Mouse (Mus musculus) CH12.LX (cell line): ENCODE data around the gene E130114P18Rik. TPM values are rescaled to one million over a fixed set of nuclear protein-coding genes. Genes with fewer than 3 reads are reported as not detected.

ENCODE experiments used
- DNase-seq: peaks from one replicate; pipeline ENCODE4 v3.0.0-alpha.2; 2013; ENCODE audit errors: extremely low read depth
- H3K27ac ChIP-seq: 2 replicates; pipeline ENCODE4 v1.5.1; 2012; ENCODE audit warnings: low read depth, mild to moderate bottlenecking, control low read depth, moderate library complexity; ENCODE audit not compliant: insufficient read depth
- H3K27me3 ChIP-seq: replicated peaks from 2 replicates; pipeline ENCODE3; 2012; ENCODE audit warnings: inconsistent platforms
- H3K36me3 ChIP-seq, 2 experiments: replicated peaks in 1 of 2; 2 replicates each; pipeline versions ENCODE3 to v1.6.1; 2012; ENCODE audit warnings: inconsistent platforms in 1 of 2, low read length in 1 of 2, mild to moderate bottlenecking in 1 of 2, mixed read lengths in 1 of 2, moderate library complexity in 1 of 2; ENCODE audit not compliant: control insufficient read depth in 1 of 2, insufficient read depth in 1 of 2
- H3K4me1 ChIP-seq, 2 experiments: 2 replicates each; pipeline ENCODE4 v1.6.1; 2012; ENCODE audit warnings: inconsistent platforms in 1 of 2, moderate library complexity in 1 of 2; ENCODE audit not compliant: insufficient read depth in 2 of 2, control insufficient read depth in 1 of 2
- H3K4me2 ChIP-seq: 2 replicates; pipeline ENCODE4 v1.6.1; 2012; ENCODE audit warnings: low read depth, mild to moderate bottlenecking, control low read depth; ENCODE audit not compliant: poor library complexity, insufficient read depth, severe bottlenecking
- H3K4me3 ChIP-seq, 3 experiments: fragments of 150-350 bp in 1 of 3; sonication (generic) in 1 of 3; replicated peaks in 1 of 3; 2 replicates each; pipeline versions ENCODE3 to v1.5.1; 2011 to 2012; ENCODE audit warnings: low read depth in 2 of 3, low read length in 2 of 3, mild to moderate bottlenecking in 2 of 3, moderate library complexity in 2 of 3, control low read depth in 1 of 3, improper control_type of control experiment in 1 of 3, inconsistent platforms in 1 of 3, mixed read lengths in 1 of 3; ENCODE audit not compliant: poor library complexity in 1 of 3
- H3K79me2 ChIP-seq: replicated peaks from 2 replicates; pipeline ENCODE4 v1.6.1; 2012; ENCODE audit warnings: mild to moderate bottlenecking, moderate library complexity; ENCODE audit not compliant: control insufficient read depth, poor library complexity, insufficient read depth, severe bottlenecking; ENCODE audit errors: extremely low read depth
- H3K9ac ChIP-seq: 2 replicates; pipeline ENCODE4 v1.6.1; 2012; ENCODE audit warnings: low read depth, mild to moderate bottlenecking, control low read depth, moderate library complexity; ENCODE audit not compliant: insufficient read depth
- H3K9me3 ChIP-seq: replicated peaks from 2 replicates; pipeline ENCODE3; 2012; ENCODE audit warnings: low read length, inconsistent platforms, mixed read lengths
- CHD2 ChIP-seq: IDR thresholded peaks from 2 replicates; pipeline ENCODE4 v1.6.1; 2011; ENCODE audit warnings: low read length, improper control_type of control experiment
- CTCF ChIP-seq, 2 experiments: IDR thresholded peaks in 1 of 2; conservative IDR thresholded peaks in 1 of 2; 2 replicates each; pipeline ENCODE4 v1.5.1; 2011 to 2012; ENCODE audit warnings: low read depth in 2 of 2, low read length in 2 of 2, improper control_type of control experiment in 1 of 2, inconsistent platforms in 1 of 2, mild to moderate bottlenecking in 1 of 2, moderate library complexity in 1 of 2
- E2F4 ChIP-seq: IDR thresholded peaks from 2 replicates; pipeline ENCODE4 v1.6.1; 2011; ENCODE audit warnings: low read depth, low read length, improper control_type of control experiment; ENCODE audit not compliant: insufficient replicate concordance
- ELF1 ChIP-seq: IDR thresholded peaks from 2 replicates; pipeline ENCODE4 v1.6.1; 2014; ENCODE audit warnings: low read depth, mild to moderate bottlenecking, inconsistent platforms, low read length, improper control_type of control experiment
- EP300 ChIP-seq: IDR thresholded peaks from 2 replicates; pipeline ENCODE4 v1.6.1; 2011; ENCODE audit warnings: low read length, improper control_type of control experiment
- HCFC1 ChIP-seq: IDR thresholded peaks from 2 replicates; pipeline ENCODE4 v1.6.1; 2012; ENCODE audit warnings: low read depth, mild to moderate bottlenecking, inconsistent platforms, low read length, improper control_type of control experiment
- IRF4 ChIP-seq: IDR thresholded peaks from 2 replicates; pipeline ENCODE4 v1.6.1; 2014; ENCODE audit warnings: low read depth, mild to moderate bottlenecking, inconsistent platforms, low read length, improper control_type of control experiment
- KAT2A ChIP-seq: IDR thresholded peaks from 2 replicates; pipeline ENCODE4 v1.6.1; 2012; ENCODE audit warnings: low read length, improper control_type of control experiment, inconsistent platforms; ENCODE audit not compliant: insufficient replicate concordance
- MAFK ChIP-seq: IDR thresholded peaks from 2 replicates; pipeline ENCODE4 v1.6.1; 2011; ENCODE audit warnings: low read length, improper control_type of control experiment; ENCODE audit not compliant: insufficient replicate concordance
- MAX ChIP-seq: IDR thresholded peaks from 2 replicates; pipeline ENCODE4 v1.6.1; 2011; ENCODE audit warnings: low read length, improper control_type of control experiment
- MAZ ChIP-seq: IDR thresholded peaks from 2 replicates; pipeline ENCODE4 v1.6.1; 2012; ENCODE audit warnings: low read depth, mild to moderate bottlenecking, inconsistent platforms, low read length, improper control_type of control experiment, moderate library complexity
- MXI1 ChIP-seq: IDR thresholded peaks from 2 replicates; pipeline ENCODE4 v1.6.1; 2011; ENCODE audit warnings: mild to moderate bottlenecking, low read depth, low read length, improper control_type of control experiment
- MYC ChIP-seq: IDR thresholded peaks from 2 replicates; pipeline ENCODE4 v1.6.1; 2011; ENCODE audit warnings: low read depth, mild to moderate bottlenecking, improper control_type of control experiment, low read length
- NELFE ChIP-seq: IDR thresholded peaks from 2 replicates; pipeline ENCODE4 v1.6.1; 2011; ENCODE audit warnings: low read depth, low read length, improper control_type of control experiment
- NRF1 ChIP-seq: IDR thresholded peaks from 2 replicates; pipeline ENCODE4 v1.6.1; 2014; ENCODE audit warnings: low read depth, mild to moderate bottlenecking, inconsistent platforms, low read length, improper control_type of control experiment, moderate library complexity
- PAX5 ChIP-seq: IDR thresholded peaks from 2 replicates; pipeline ENCODE4 v1.6.1; 2012; ENCODE audit warnings: low read length, inconsistent platforms, mixed read lengths
- POLR2A ChIP-seq: IDR thresholded peaks from 2 replicates; pipeline ENCODE4 v1.6.1; 2011; ENCODE audit warnings: low read depth, mild to moderate bottlenecking, improper control_type of control experiment, low read length
- POLR2AphosphoS2 ChIP-seq: IDR thresholded peaks from 2 replicates; pipeline ENCODE4 v1.6.1; 2011; ENCODE audit warnings: low read depth, low read length, improper control_type of control experiment
- RAD21 ChIP-seq: IDR thresholded peaks from 2 replicates; pipeline ENCODE4 v1.6.1; 2011; ENCODE audit warnings: low read depth, mild to moderate bottlenecking, low read length, improper control_type of control experiment, moderate library complexity
- RCOR1 ChIP-seq: conservative IDR thresholded peaks from 2 replicates; pipeline ENCODE4 v1.6.1; 2012; ENCODE audit warnings: low read depth, mild to moderate bottlenecking, inconsistent platforms, low read length, improper control_type of control experiment
- TBP ChIP-seq: conservative IDR thresholded peaks from 2 replicates; pipeline ENCODE4 v1.6.1; 2011; ENCODE audit warnings: low read depth, low read length, improper control_type of control experiment
- TCF12 ChIP-seq: IDR thresholded peaks from 2 replicates; pipeline ENCODE4 v1.6.1; 2014; ENCODE audit warnings: low read depth, mild to moderate bottlenecking, inconsistent platforms, low read length, improper control_type of control experiment
- UBTF ChIP-seq: IDR thresholded peaks from 2 replicates; pipeline ENCODE4 v1.6.1; 2012; ENCODE audit warnings: low read depth, mild to moderate bottlenecking, inconsistent platforms, low read length, improper control_type of control experiment, moderate library complexity
- USF1 ChIP-seq: IDR thresholded peaks from 2 replicates; pipeline ENCODE4 v1.6.1; 2014; ENCODE audit warnings: low read depth, mild to moderate bottlenecking, inconsistent platforms, low read length, improper control_type of control experiment
- USF2 ChIP-seq: conservative IDR thresholded peaks from 2 replicates; pipeline ENCODE4 v1.6.1; 2011; ENCODE audit warnings: low read depth, low read length, improper control_type of control experiment
- ZC3H11A ChIP-seq: IDR thresholded peaks from 2 replicates; pipeline ENCODE4 v1.6.1; 2012; ENCODE audit warnings: low read depth, mild to moderate bottlenecking, inconsistent platforms, low read length, improper control_type of control experiment
- ZKSCAN1 ChIP-seq: IDR thresholded peaks from 2 replicates; pipeline ENCODE4 v1.6.1; 2012; ENCODE audit warnings: low read depth, inconsistent platforms, low read length, improper control_type of control experiment, borderline replicate concordance
- ZMIZ1 ChIP-seq: IDR thresholded peaks from 2 replicates; pipeline ENCODE4 v1.6.1; 2012; ENCODE audit warnings: low read depth, mild to moderate bottlenecking, inconsistent platforms, low read length, improper control_type of control experiment
- ZNF384 ChIP-seq: IDR thresholded peaks from 2 replicates; pipeline ENCODE4 v1.6.1; 2012; ENCODE audit warnings: low read depth, low read length, improper control_type of control experiment, inconsistent platforms
- dilution Hi-C: fragments of 300-500 bp; cut with MboI; formaldehyde crosslinking; loops from 2 replicates; pipeline ENCODE4 v1.14.3; 2020; ENCODE audit warnings: low sequenced_read_pairs; ENCODE audit not compliant: extremely low pct_unique_long_range_greater_than_20kb, extremely low pct_ligation_motif_present
- in situ Hi-C: fragments of 300-500 bp; cut with MboI; formaldehyde crosslinking; loops from 3 replicates; pipeline ENCODE4 v1.14.3; 2019; ENCODE audit warnings: low sequenced_read_pairs, low pct_ligation_motif_present, low pct_unique_long_range_greater_than_20kb, mixed read lengths
- polyA plus RNA-seq: library from polyadenylated mRNA; unstranded; fragments of >175 nt; gene quantifications from 2 replicates; pipeline ENCODE4 v1.2.1, GENCODE M21; 2012; ENCODE audit warnings: low read depth; ENCODE audit not compliant: insufficient read length
- total RNA-seq, 2 experiments: library from RNA; depleted of rRNA; stranded (reverse); fragments of 300-350 nt in 1 of 2; fragments of >200 nt in 1 of 2; gene quantifications; 2 replicates each; pipeline ENCODE4 v1.2.3; 2012 to 2014

E130114P18Rik gene
- total and polyA plus RNA-seq, 3 experiments: not detected

- no peak for TF ChIP-seq USF2
These were observed 32.6 kb upstream of the E130114P18Rik start (continued) for GRCm38 (mm10) chr4:97810348-97810939.

GRCm38 (mm10) chr4:97809582-97810295 is 31.9 kb upstream of the E130114P18Rik start:
- no peaks in the 10 kb centered on the region for H3K36me3 ChIP-seq
- DNase-seq: no peak
- H3K79me2 ChIP-seq: no peaks in the 10 kb centered on the region
- dilution Hi-C loops (no loop called here), in situ Hi-C loops (no loop called here)
- no peak overlapping the region for H3K27ac ChIP-seq
- TF ChIP-seq ZMIZ1 (no peak), MXI1 (no peak), HCFC1 (no peak), TCF12 (no peak), POLR2A (no peak), USF1 (no peak), IRF4 (no peak), RCOR1 (no peak), CTCF (conservative IDR thresholded peaks at IDR 0.05 in 1 of 2, IDR thresholded peaks at IDR 0.05 in 1 of 2; ENCODE audit: low read depth in 2 of 2, low read length in 2 of 2) (no peak), POLR2AphosphoS2 (no peak), MAZ (no peak), ZC3H11A (no peak), TBP (no peak)
- no peaks in the 10 kb centered on the region for H3K27me3 ChIP-seq
- no peak overlapping the region for H3K4me3 ChIP-seq
- no peaks in the 10 kb centered on the region for H3K4me1 ChIP-seq
- no peak overlapping the region for H3K9ac ChIP-seq
- H3K9me3 ChIP-seq: peaks cover 45% of the 10 kb centered on the region
- no peak overlapping the region for H3K4me2 ChIP-seq

GRCm38 (mm10) chr4:97808885-97809284 is 31.0 kb upstream of the E130114P18Rik start:
- Histone ChIP-seq H3K9me3 (peaks cover 40% of the 10 kb centered on the region), H3K27ac (no peak overlapping the region), H3K79me2 (no peaks in the 10 kb centered on the region), H3K36me3 (no peaks in the 10 kb centered on the region), H3K4me2 (no peak overlapping the region)
- DNase-seq: no peak
- in situ Hi-C loops: no loop called here
- TF ChIP-seq MAFK: no peak
- TF ChIP-seq POLR2A: no peak
- TF ChIP-seq KAT2A: no peak
- no peak for TF ChIP-seq ZNF384
- no peak for TF ChIP-seq RAD21
- no peak for TF ChIP-seq ELF1
- no peak for TF ChIP-seq MAX
- no peak for TF ChIP-seq MYC
- TF ChIP-seq NRF1: no peak
- no peak for TF ChIP-seq PAX5
- TF ChIP-seq CHD2: no peak
- TF ChIP-seq E2F4: no peak
- no peak for TF ChIP-seq ZKSCAN1
- no peak for TF ChIP-seq POLR2AphosphoS2
- no peak for TF ChIP-seq USF1
- TF ChIP-seq UBTF: no peak
- no peak for TF ChIP-seq NELFE
- no peak for TF ChIP-seq ZMIZ1
- no peak for TF ChIP-seq HCFC1
- no peak for TF ChIP-seq EP300
- TF ChIP-seq, all 38 proteins: peak for 0
- H3K9ac ChIP-seq: no peak overlapping the region
- H3K27me3 ChIP-seq: no peaks in the 10 kb centered on the region
- no peaks in the 10 kb centered on the region for H3K4me1 ChIP-seq
- no peak overlapping the region for H3K4me3 ChIP-seq
- dilution Hi-C loops: no loop called here
